Mouse (Mus musculus) layer of hippocampus, postnatal 25 days (tissue): ENCODE data around the gene Abhd17c. TPM values are rescaled to one million over a fixed set of nuclear protein-coding genes. Genes with fewer than 3 reads are reported as not detected.
A peak's percentile ranks its signal among the peaks of the same experiment; 100 is the strongest.
"Not testable (repeated sequence)": the region's sequence is repeated elsewhere in the genome, so short reads cannot be mapped to it uniquely, and the experiment has no call there.

Experiments used
- DNase-seq, 2 experiments: peaks; one replicate each; pipeline ENCODE4 v3.0.0; 2022; ENCODE audit warnings: mixed read lengths in 2 of 2, low spot score in 1 of 2; ENCODE audit errors: extremely low spot score in 1 of 2
- total RNA-seq, 2 experiments: library from RNA; stranded (reverse); gene quantifications; 2 replicates each; pipeline ENCODE4 v1.2.3; 2021

The Abhd17c gene
- total RNA-seq = 10 to 100 TPM; 58.4 to 59.9 TPM

- peak; percentile 32 to 66 for DNase-seq
Observed at GRCm38 (mm10) chr7:84151001-84151959, at the start of gene Abhd17c. Gene Abhd17c (minus strand): TSS chr7:84151893.

GRCm38 (mm10) chr7:84197208-84197860 lies 45.6 kb upstream of the Abhd17c start:
- DNase-seq = no peak

- DNase-seq = no peak
Observed at GRCm38 (mm10) chr7:84196221-84196620, 44.5 kb upstream of the Abhd17c start.

GRCm38 (mm10) chr7:84192256-84192655 lies 40.6 kb upstream of the Abhd17c start:
- DNase-seq = no peak

- DNase-seq = no peak
Observed at GRCm38 (mm10) chr7:84191476-84191875, 39.8 kb upstream of the Abhd17c start.

GRCm38 (mm10) chr7:84188196-84188595 lies 36.5 kb upstream of the Abhd17c start:
- DNase-seq = no peak

GRCm38 (mm10) chr7:84185196-84185595 lies 33.5 kb upstream of the Abhd17c start:
- DNase-seq = no peak

- DNase-seq = no peak
Observed at GRCm38 (mm10) chr7:84184703-84185102, 33.0 kb upstream of the Abhd17c start.

GRCm38 (mm10) chr7:84178809-84179208 lies 27.1 kb upstream of the Abhd17c start:
- not testable (repeated sequence) for DNase-seq

GRCm38 (mm10) chr7:84174655-84175448 lies 23.2 kb upstream of the Abhd17c start:
- DNase-seq = peak; percentile 28 to 50

- no peak for DNase-seq
Observed at GRCm38 (mm10) chr7:84173394-84173793, 21.7 kb upstream of the Abhd17c start.

- no peak for DNase-seq
Observed at GRCm38 (mm10) chr7:84171177-84171787, 19.6 kb upstream of the Abhd17c start.

- no peak for DNase-seq
Observed at GRCm38 (mm10) chr7:84168355-84168754, 16.7 kb upstream of the Abhd17c start.

- DNase-seq = no peak
Observed at GRCm38 (mm10) chr7:84166721-84167419, 15.2 kb upstream of the Abhd17c start.

- DNase-seq = no peak
Observed at GRCm38 (mm10) chr7:84166007-84166406, 14.3 kb upstream of the Abhd17c start.

- no peak for DNase-seq
Observed at GRCm38 (mm10) chr7:84165288-84165687, 13.6 kb upstream of the Abhd17c start.

- DNase-seq = no peak
Observed at GRCm38 (mm10) chr7:84164880-84165279, 13.2 kb upstream of the Abhd17c start.

GRCm38 (mm10) chr7:84164419-84164818 lies 12.7 kb upstream of the Abhd17c start:
- no peak for DNase-seq

GRCm38 (mm10) chr7:84163585-84163984 lies 11.9 kb upstream of the Abhd17c start:
- no peak for DNase-seq

- DNase-seq = no peak
Observed at GRCm38 (mm10) chr7:84159414-84159813, 7.7 kb upstream of the Abhd17c start.
